Mouse (Mus musculus) stomach, embryonic 16.5 days (tissue): ENCODE results near the gene Gm26620. TPM values are rescaled to one million over a fixed set of nuclear protein-coding genes. Genes with fewer than 3 reads are reported as not detected.

ENCODE experiments used
- ATAC-seq: fragments of 200-750 bp; cut with Nextera tagmentation; 2 replicates; pipeline ENCODE4 v1.8.0; 2017; ENCODE audit warnings: moderate number of reproducible peaks, moderate TSS enrichment; ENCODE audit not compliant: insufficient read depth, low FRiP score
- H3K27ac ChIP-seq: fragments of 300-500 bp; sonication (generic); 2 replicates; pipeline ENCODE4 v1.5.1; 2014; ENCODE audit warnings: low read length
- H3K27me3 ChIP-seq: fragments of 300-500 bp; sonication (generic); 2 replicates; pipeline ENCODE4 v1.6.1; 2014; ENCODE audit warnings: low read length, control low read depth, mixed read lengths; ENCODE audit not compliant: control insufficient read depth, insufficient read depth
- H3K36me3 ChIP-seq: fragments of 300-500 bp; sonication (generic); 2 replicates; pipeline ENCODE4 v1.6.1; 2014; ENCODE audit warnings: low read length; ENCODE audit not compliant: control insufficient read depth, insufficient read depth
- H3K4me1 ChIP-seq: fragments of 300-500 bp; sonication (generic); 2 replicates; pipeline ENCODE4 v1.6.1; 2014; ENCODE audit warnings: low read length, control low read depth, mixed read lengths; ENCODE audit not compliant: control insufficient read depth, insufficient read depth
- H3K4me2 ChIP-seq: fragments of 300-500 bp; sonication (generic); 2 replicates; pipeline ENCODE4 v1.6.1; 2014; ENCODE audit warnings: low read depth, low read length, mixed read lengths
- H3K4me3 ChIP-seq: fragments of 300-500 bp; sonication (generic); replicated peaks from 2 replicates; pipeline ENCODE4 v1.5.1; 2014; ENCODE audit warnings: mild to moderate bottlenecking, low read length
- H3K9ac ChIP-seq: fragments of 300-500 bp; sonication (generic); 2 replicates; pipeline ENCODE4 v1.6.1; 2014; ENCODE audit warnings: low read length
- H3K9me3 ChIP-seq: fragments of 300-500 bp; sonication (generic); replicated peaks from 2 replicates; pipeline ENCODE4 v1.6.1; 2016; ENCODE audit warnings: low read length, control low read depth; ENCODE audit not compliant: control insufficient read depth
- WGBS: fragments of 180-500 bp; shearing (Covaris S2); extraction: QIAGEN DNeasy Blood & Tissue Kit; methylation state at CpG from one replicate; pipeline ENCODE4 v1.1.7; 2014; 5-methylcytosine and 5-hydroxymethylcytosine counted together
- polyA plus RNA-seq: library from polyadenylated mRNA; unstranded; fragments of >200 nt; fragmentation: Nextera tagmentation; extraction: Ambion mirVana; gene quantifications from 2 replicates; pipeline ENCODE4 v1.2.1, GENCODE M21; 2015

Gm26620 gene
- polyA plus RNA-seq, 1 experiment from 2014 or later, result 1.8 TPM

DNA sequence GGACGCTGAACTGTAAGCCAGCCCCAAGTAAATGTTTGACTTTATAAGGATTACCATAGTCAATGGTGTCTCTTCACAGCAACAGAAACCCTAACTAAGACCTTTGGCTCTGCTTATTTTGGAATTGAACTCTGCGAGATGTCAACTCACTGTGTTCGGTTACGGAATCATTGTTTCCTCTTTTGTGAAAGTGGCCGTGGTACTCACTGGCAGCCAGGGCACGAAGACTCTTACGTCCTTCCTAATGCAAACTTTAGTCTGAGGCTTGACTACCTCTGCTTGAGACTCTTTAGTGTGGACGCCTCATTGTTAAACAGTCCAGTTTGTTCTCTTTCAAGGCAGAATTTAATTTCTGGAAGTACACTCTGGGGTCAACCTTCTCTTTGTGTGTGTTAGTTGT lies 34.4 kb downstream of the Gm26620 start:
- ATAC-seq, result no peak
- Histone ChIP-seq H3K9me3 (no peaks in the 10 kb centered on the region), H3K36me3 (no peaks in the 10 kb centered on the region), H3K9ac (no peak overlapping the region), H3K4me2 (no peak overlapping the region), H3K4me3 (no peak overlapping the region), H3K27me3 (no peaks in the 10 kb centered on the region), H3K27ac (no peak overlapping the region), H3K4me1 (no peaks in the 10 kb centered on the region)
- 89% methylated on average over 8 of the region's 8 CpGs for WGBS

DNA sequence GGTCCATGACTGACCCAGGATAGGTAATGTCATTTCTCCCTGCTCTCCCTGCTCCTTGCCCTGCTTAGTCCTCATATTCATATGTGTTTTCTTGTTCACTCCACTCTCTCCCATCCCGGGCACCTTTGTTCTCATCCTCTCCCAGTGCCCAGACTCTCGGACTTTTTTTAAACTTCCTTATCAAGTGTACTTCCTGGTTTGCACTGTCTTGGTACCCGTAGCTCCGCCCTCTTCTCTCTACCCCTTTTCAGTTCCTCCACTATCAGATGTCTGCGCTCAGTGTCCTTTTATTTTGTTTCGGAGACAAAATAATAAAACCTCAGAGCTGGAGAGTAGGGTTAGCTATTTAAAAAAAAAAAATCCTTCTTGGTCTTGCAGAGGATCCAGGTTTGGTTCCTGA lies 39.6 kb downstream of the Gm26620 start:
- Histone ChIP-seq H3K4me2 (no peak overlapping the region), H3K4me3 (no peak overlapping the region), H3K9me3 (no peaks in the 10 kb centered on the region), H3K36me3 (no peaks in the 10 kb centered on the region), H3K27ac (no peak overlapping the region), H3K4me1 (no peaks in the 10 kb centered on the region), H3K9ac (no peak overlapping the region), H3K27me3 (no peaks in the 10 kb centered on the region)
- ATAC-seq, result no peak
- 69% methylated on average over 6 of the region's 6 CpGs for WGBS

DNA sequence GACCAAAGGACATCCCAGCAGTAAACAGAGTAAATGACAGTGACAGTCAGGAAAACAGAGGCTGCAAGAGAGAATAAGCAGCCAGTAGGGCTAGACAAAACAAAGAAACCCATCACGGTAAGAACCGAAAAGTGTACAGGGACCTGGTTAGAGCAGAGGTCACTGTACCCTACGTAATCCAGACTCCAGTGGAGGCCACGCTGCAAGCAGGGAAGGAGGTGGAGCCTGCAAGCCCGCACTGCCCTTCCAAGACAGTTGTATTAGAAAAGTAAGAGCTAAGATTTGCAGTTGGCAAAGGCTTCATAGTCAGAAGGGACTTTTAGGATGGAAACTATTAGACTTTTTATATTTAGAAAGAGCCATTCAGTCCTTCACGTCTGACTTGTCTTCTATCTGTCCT lies 42.1 kb downstream of the Gm26620 start:
- H3K4me1 ChIP-seq, result no peaks in the 10 kb centered on the region
- no peak overlapping the region for H3K9ac ChIP-seq
- no peak overlapping the region for H3K4me3 ChIP-seq
- no peaks in the 10 kb centered on the region for H3K9me3 ChIP-seq
- H3K4me2 ChIP-seq, result no peak overlapping the region
- WGBS, result 40% methylated on average over 6 of the region's 6 CpGs
- no peak overlapping the region for H3K27ac ChIP-seq
- H3K27me3 ChIP-seq, result no peaks in the 10 kb centered on the region
- ATAC-seq, result no peak
- no peaks in the 10 kb centered on the region for H3K36me3 ChIP-seq

DNA sequence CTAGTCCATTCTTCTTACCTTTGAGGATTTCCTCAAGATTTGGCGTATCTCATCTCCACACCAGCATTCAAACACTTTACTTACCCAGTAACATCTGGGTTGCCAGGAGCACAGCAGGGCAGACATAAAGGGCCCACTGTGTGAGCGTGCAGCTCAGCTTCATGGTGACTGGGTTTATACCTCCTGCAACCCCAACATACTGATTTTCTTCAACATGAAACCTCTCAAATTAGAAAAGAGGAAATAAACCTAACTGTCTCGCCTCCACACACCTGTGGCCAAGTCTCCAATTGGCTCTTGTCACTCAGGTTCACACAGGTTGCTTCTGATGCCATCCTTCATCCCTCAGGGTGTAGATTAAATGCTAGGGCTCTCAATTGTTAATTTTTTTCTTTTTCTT lies 42.5 kb downstream of the Gm26620 start, which contains the start of gene Fcrla:
Gene Fcrla, minus strand, starts transcription at position 206 of the 400 bp plus-strand sequence.
- no peak within 1 kb of the TSS for H3K9ac ChIP-seq
- no peaks in the 10 kb centered on the region for H3K4me1 ChIP-seq
- no peak for ATAC-seq
- no peaks in the 10 kb centered on the region for H3K27me3 ChIP-seq
- H3K4me3 ChIP-seq, result no peak within 1 kb of the TSS
- H3K36me3 ChIP-seq, result no peaks in the 10 kb centered on the region
- H3K9me3 ChIP-seq, result no peaks in the 10 kb centered on the region
- 82% methylated on average over 3 of the region's 3 CpGs for WGBS
- H3K27ac ChIP-seq, result no peak within 1 kb of the TSS
- H3K4me2 ChIP-seq, result no peak within 1 kb of the TSS

- Histone ChIP-seq H3K36me3 (no peaks in the 10 kb centered on the region), H3K4me2 (no peak overlapping the region), H3K4me1 (no peaks in the 10 kb centered on the region), H3K9me3 (no peaks in the 10 kb centered on the region), H3K4me3 (no peak overlapping the region), H3K27me3 (no peaks in the 10 kb centered on the region), H3K27ac (no peak overlapping the region), H3K9ac (no peak overlapping the region)
- no peak for ATAC-seq
- 49% methylated on average over 2 of the region's 2 CpGs for WGBS
Observed at GRCm38 (mm10) chr1:170928467-170928866, 43.6 kb downstream of the Gm26620 start.

GRCm38 (mm10) chr1:170929245-170929644 lies 44.4 kb downstream of the Gm26620 start:
- 82% methylated on average over 4 of the region's 4 CpGs for WGBS
- Histone ChIP-seq H3K27me3 (no peaks in the 10 kb centered on the region), H3K9me3 (no peaks in the 10 kb centered on the region), H3K36me3 (no peaks in the 10 kb centered on the region), H3K4me1 (no peaks in the 10 kb centered on the region), H3K4me3 (no peak overlapping the region), H3K27ac (no peak overlapping the region), H3K4me2 (no peak overlapping the region), H3K9ac (no peak overlapping the region)
- no peak for ATAC-seq

- Histone ChIP-seq H3K4me3 (no peak overlapping the region), H3K9ac (no peak overlapping the region), H3K36me3 (no peaks in the 10 kb centered on the region), H3K27me3 (no peaks in the 10 kb centered on the region), H3K4me1 (no peaks in the 10 kb centered on the region), H3K27ac (no peak overlapping the region), H3K4me2 (no peak overlapping the region), H3K9me3 (no peaks in the 10 kb centered on the region)
- 71% methylated on average over 3 of the region's 3 CpGs for WGBS
- ATAC-seq, result no peak
Observed at GRCm38 (mm10) chr1:170932043-170932442, 47.2 kb downstream of the Gm26620 start.

DNA sequence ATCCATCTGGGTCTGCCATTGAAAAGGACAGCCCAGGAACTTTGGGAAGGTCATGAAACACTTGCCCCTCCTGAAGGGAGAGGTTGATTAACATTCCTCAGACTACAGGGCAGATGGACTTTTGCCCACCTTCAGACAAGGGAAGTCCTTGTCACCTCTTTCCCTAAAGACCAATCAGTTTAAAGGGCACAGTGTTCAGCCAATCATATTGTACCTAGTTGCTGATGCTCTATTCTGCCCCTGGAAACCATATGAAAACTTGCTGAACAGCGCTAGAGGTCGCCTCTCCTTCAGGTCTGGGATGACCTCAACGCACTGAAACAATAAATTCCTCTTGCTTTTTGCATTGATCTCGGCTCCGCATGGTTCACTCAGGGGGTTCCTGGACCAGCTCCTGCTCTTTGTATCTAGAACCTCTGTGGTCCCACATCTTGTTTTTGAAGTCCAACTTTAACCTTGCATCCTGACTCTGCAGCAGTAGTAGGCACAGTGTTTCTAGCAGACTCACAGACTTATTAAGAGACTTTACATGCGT lies 48.6 kb downstream of the Gm26620 start:
- no peak overlapping the region for H3K4me3 ChIP-seq
- H3K4me2 ChIP-seq, result no peak overlapping the region
- no peaks in the 10 kb centered on the region for H3K4me1 ChIP-seq
- no peaks in the 10 kb centered on the region for H3K36me3 ChIP-seq
- H3K27ac ChIP-seq, result no peak overlapping the region
- WGBS, result 69% methylated on average over 6 of the region's 6 CpGs
- no peak overlapping the region for H3K9ac ChIP-seq
- no peaks in the 10 kb centered on the region for H3K9me3 ChIP-seq
- no peak for ATAC-seq
- H3K27me3 ChIP-seq, result no peaks in the 10 kb centered on the region

DNA sequence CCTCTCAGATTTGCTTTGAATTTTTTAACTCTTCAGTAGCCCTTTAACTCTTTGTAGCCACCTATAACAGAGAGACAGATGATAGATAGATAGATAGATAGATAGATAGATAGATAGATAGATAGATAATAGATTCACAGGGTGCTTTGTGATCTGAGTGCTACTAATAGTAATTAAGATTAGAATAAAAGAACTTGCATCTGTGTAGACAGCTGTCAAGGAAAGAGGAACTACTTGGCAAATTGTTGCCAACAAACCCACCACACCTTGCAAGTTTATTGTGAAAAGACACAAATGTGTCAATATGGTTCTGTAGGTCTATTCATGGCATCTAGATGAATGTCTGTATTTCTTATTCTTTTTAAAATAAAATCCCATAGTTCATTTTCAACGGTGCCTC lies 49.1 kb downstream of the Gm26620 start:
- no peak for ATAC-seq
- Histone ChIP-seq H3K4me1 (no peaks in the 10 kb centered on the region), H3K27me3 (no peaks in the 10 kb centered on the region), H3K4me2 (no peak overlapping the region), H3K36me3 (no peaks in the 10 kb centered on the region), H3K9me3 (no peaks in the 10 kb centered on the region), H3K4me3 (no peak overlapping the region), H3K27ac (no peak overlapping the region), H3K9ac (no peak overlapping the region)
- WGBS, result 73% methylated on average over 1 of the region's 1 CpGs

DNA sequence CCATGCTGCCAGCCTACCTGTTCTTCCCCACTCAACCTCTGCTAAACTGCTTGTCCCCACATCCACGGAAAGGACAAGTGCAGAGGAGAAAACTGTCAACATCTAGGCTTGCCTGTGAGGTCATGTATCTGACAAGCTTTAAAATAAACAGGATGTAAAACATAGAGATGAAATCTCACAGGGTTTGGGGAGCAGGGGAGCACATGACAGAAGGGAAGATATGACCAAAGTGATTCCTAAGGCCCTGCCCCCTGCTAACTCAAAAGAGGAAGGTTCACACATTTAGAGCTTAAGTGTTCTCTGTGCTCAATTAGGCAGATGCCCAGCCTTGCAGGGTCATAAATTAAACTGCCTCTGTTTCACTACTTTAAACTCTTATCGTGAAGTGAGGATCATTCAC lies 49.5 kb downstream of the Gm26620 start:
- Histone ChIP-seq H3K4me3 (no peak overlapping the region), H3K36me3 (no peaks in the 10 kb centered on the region), H3K4me2 (no peak overlapping the region), H3K27me3 (no peaks in the 10 kb centered on the region), H3K27ac (no peak overlapping the region), H3K9ac (no peak overlapping the region), H3K9me3 (no peaks in the 10 kb centered on the region), H3K4me1 (no peaks in the 10 kb centered on the region)
- no peak for ATAC-seq
- 47% methylated on average over 2 of the region's 2 CpGs for WGBS
